Mouse (Mus musculus) neutrophil, adult 5-6 weeks (primary cell): ENCODE results near the gene Spcs2. TPM values are rescaled to one million over a fixed set of nuclear protein-coding genes. Genes with fewer than 3 reads are reported as not detected.

ENCODE experiments used
- ATAC-seq: fragments of 151-379, 151-347 bp; 2 replicates; pipeline ENCODE4 v1.8.0; 2017; ENCODE audit warnings: mild to moderate bottlenecking, moderate TSS enrichment; ENCODE audit not compliant: insufficient number of reproducible peaks, poor library complexity, low FRiP score, severe bottlenecking; ENCODE audit errors: extremely low read depth
- total RNA-seq: library from RNA; stranded (forward); fragments of 200-1000 nt; gene quantifications from 2 replicates; pipeline ENCODE4 v1.2.3, GENCODE M21; 2017

The Spcs2 gene
- total RNA-seq, 1 experiment from 2014 or later: 76.8 TPM

- ATAC-seq: no peak
Observed at GRCm38 (mm10) chr7:99869296-99869695, 6.0 kb upstream of the Spcs2 start.

- no peak for ATAC-seq
Observed at GRCm38 (mm10) chr7:99865219-99865618, 2.0 kb upstream of the Spcs2 start.

- ATAC-seq: no peak
Observed at GRCm38 (mm10) chr7:99864241-99865028, 1.2 kb upstream of the Spcs2 start.

- peak; percentile 99 for ATAC-seq
Observed at GRCm38 (mm10) chr7:99858813-99859585, 4.3 kb downstream of the Spcs2 start, which contains the start of gene Xrra1. Xrra1 (plus strand) TSS chr7:99859116.

GRCm38 (mm10) chr7:99858175-99858812 lies 5.0 kb downstream of the Spcs2 start:
- no peak for ATAC-seq

- no peak for ATAC-seq
Observed at GRCm38 (mm10) chr7:99856266-99856861, 6.9 kb downstream of the Spcs2 start.

- ATAC-seq: no peak
Observed at GRCm38 (mm10) chr7:99854311-99854710, 9.0 kb downstream of the Spcs2 start.

- ATAC-seq: no peak
Observed at GRCm38 (mm10) chr7:99853350-99853749, 9.9 kb downstream of the Spcs2 start.

- ATAC-seq: no peak
Observed at GRCm38 (mm10) chr7:99851618-99852017, 11.6 kb downstream of the Spcs2 start.

GRCm38 (mm10) chr7:99851121-99851520 lies 12.1 kb downstream of the Spcs2 start:
- ATAC-seq: no peak

- no peak for ATAC-seq
Observed at GRCm38 (mm10) chr7:99850534-99850933, 12.7 kb downstream of the Spcs2 start.

- ATAC-seq: no peak
Observed at GRCm38 (mm10) chr7:99845533-99846236, 17.6 kb downstream of the Spcs2 start.

GRCm38 (mm10) chr7:99838241-99838640 lies 25.0 kb downstream of the Spcs2 start:
- no peak for ATAC-seq

- ATAC-seq: no peak
Observed at GRCm38 (mm10) chr7:99837358-99838071, 25.7 kb downstream of the Spcs2 start.

GRCm38 (mm10) chr7:99836781-99837180 lies 26.5 kb downstream of the Spcs2 start:
- no peak for ATAC-seq

- ATAC-seq: no peak
Observed at GRCm38 (mm10) chr7:99834314-99834853, 28.9 kb downstream of the Spcs2 start.

- no peak for ATAC-seq
Observed at GRCm38 (mm10) chr7:99833846-99834222, 29.4 kb downstream of the Spcs2 start.
